Mouse (Mus musculus) forebrain, embryonic 16.5 days (tissue): ENCODE measurements around the gene Akap9. TPM values are rescaled to one million over a fixed set of nuclear protein-coding genes. Genes with fewer than 3 reads are reported as not detected.

Source experiments
- ATAC-seq: fragments of 200-750 bp; cut with Nextera tagmentation; 2 replicates; pipeline ENCODE4 v1.8.0; 2017; ENCODE audit warnings: mild to moderate bottlenecking, moderate library complexity
- H3K27ac ChIP-seq: fragments of 300-500 bp; sonication (generic); 2 replicates; pipeline ENCODE4 v1.5.1; 2014; ENCODE audit warnings: low read length, control low read depth
- H3K27me3 ChIP-seq: fragments of 300-500 bp; sonication (generic); replicated peaks from 2 replicates; pipeline ENCODE4 v1.6.1; 2014; ENCODE audit warnings: low read length; ENCODE audit not compliant: control insufficient read depth, insufficient read depth
- H3K36me3 ChIP-seq: fragments of 300-500 bp; sonication (generic); 2 replicates; pipeline ENCODE4 v1.6.1; 2014; ENCODE audit not compliant: control insufficient read depth, insufficient read depth
- H3K4me1 ChIP-seq: fragments of 300-500 bp; sonication (generic); replicated peaks from 2 replicates; pipeline ENCODE4 v1.6.1; 2014; ENCODE audit warnings: low read length; ENCODE audit not compliant: control insufficient read depth, insufficient read depth
- H3K4me2 ChIP-seq: fragments of 300-500 bp; sonication (generic); 2 replicates; pipeline ENCODE4 v1.6.1; 2014; ENCODE audit warnings: mild to moderate bottlenecking, low read length, control low read depth
- H3K4me3 ChIP-seq: fragments of 300-500 bp; sonication (generic); replicated peaks from 2 replicates; pipeline ENCODE4 v1.5.1; 2014; ENCODE audit warnings: mild to moderate bottlenecking, low read length, control low read depth
- H3K9ac ChIP-seq: fragments of 300-500 bp; sonication (generic); replicated peaks from 2 replicates; pipeline ENCODE4 v1.6.1; 2014; ENCODE audit warnings: low read depth, low read length, control low read depth
- H3K9me3 ChIP-seq: fragments of 300-500 bp; sonication (generic); 2 replicates; pipeline ENCODE4 v1.6.1; 2016; ENCODE audit warnings: low read length; ENCODE audit not compliant: control insufficient read depth
- WGBS: fragments of 180-500 bp; shearing (Covaris S2); extraction: QIAGEN DNeasy Blood & Tissue Kit; methylation state at CpG from one replicate; pipeline ENCODE4 v1.1.7; 2014; 5-methylcytosine and 5-hydroxymethylcytosine counted together
- polyA plus RNA-seq: library from polyadenylated mRNA; unstranded; fragments of >200 nt; fragmentation: Nextera tagmentation; extraction: Ambion mirVana; gene quantifications from 2 replicates; pipeline ENCODE4 v1.2.1, GENCODE M21; 2015

Gene Akap9
- polyA plus RNA-seq, 1 experiment from 2014 or later = 385 TPM

DNA sequence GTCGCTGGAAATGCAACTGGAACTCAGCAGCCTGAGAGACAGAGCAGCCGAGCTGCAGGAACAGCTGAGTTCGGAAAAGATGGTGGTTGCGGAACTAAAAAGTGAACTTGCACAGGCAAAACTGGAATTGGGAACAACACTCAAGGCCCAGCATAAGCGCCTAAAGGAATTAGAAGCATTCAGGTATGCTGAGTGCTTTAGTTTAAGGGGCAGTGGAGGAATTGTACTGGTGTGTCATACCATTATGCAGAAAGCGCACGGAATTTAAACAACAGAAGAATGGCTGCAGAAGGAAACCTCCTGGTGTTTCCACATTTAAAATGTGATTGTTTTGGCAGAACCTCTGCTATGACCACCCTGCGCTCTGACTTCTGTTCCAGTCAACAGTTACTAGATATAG is 132.5 kb downstream of the Akap9 start:
- no peak for ATAC-seq
- WGBS = 91% methylated on average over 8 of the region's 8 CpGs
- H3K9me3 ChIP-seq = no peaks in the 10 kb centered on the region
- H3K27ac ChIP-seq = no peak overlapping the region
- H3K4me3 ChIP-seq = no peak overlapping the region
- H3K4me1 ChIP-seq = no peaks in the 10 kb centered on the region
- H3K4me2 ChIP-seq = no peak overlapping the region
- H3K36me3 ChIP-seq = peaks cover 55% of the 10 kb centered on the region
- H3K27me3 ChIP-seq = no peaks in the 10 kb centered on the region
- no peak overlapping the region for H3K9ac ChIP-seq

GRCm38 (mm10) chr5:4066476-4067115 is 138.7 kb downstream of the Akap9 start:
- H3K9me3 ChIP-seq = no peaks in the 10 kb centered on the region
- no peak overlapping the region for H3K4me2 ChIP-seq
- no peak overlapping the region for H3K9ac ChIP-seq
- ATAC-seq = peak; percentile 32; the same call in 1 of the 2 replicates
- H3K36me3 ChIP-seq = peaks cover 65% of the 10 kb centered on the region
- no peak overlapping the region for H3K27ac ChIP-seq
- H3K4me1 ChIP-seq = no peaks in the 10 kb centered on the region
- no peaks in the 10 kb centered on the region for H3K27me3 ChIP-seq
- 95% methylated on average over 18 of the region's 18 CpGs for WGBS
- H3K4me3 ChIP-seq = no peak overlapping the region

DNA sequence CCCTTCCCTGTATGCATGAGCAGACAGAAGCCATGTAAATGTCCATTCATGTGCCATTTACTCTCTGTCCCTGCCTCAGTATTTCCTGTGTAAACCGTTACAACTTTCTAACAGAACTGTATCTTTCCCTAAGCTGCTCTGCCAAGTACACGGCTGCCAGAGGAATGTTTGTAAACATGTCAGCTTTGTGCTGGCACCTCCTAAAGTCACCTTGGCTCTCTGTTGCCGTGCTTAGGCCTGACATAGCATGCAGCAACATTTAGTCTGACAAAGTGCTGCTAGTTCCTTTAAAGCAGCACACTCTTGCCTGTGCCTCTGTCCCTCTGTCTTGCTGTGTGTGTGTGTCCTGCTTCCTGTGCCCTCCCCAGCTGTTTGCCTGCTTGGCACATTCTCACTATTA is 139.3 kb downstream of the Akap9 start:
- ATAC-seq = peak; percentile 45; the same call in 1 of the 2 replicates
- Histone ChIP-seq H3K4me3 (no peak overlapping the region), H3K27me3 (no peaks in the 10 kb centered on the region), H3K27ac (no peak overlapping the region), H3K4me1 (no peaks in the 10 kb centered on the region), H3K36me3 (peaks cover 64% of the 10 kb centered on the region), H3K9me3 (no peaks in the 10 kb centered on the region), H3K4me2 (no peak overlapping the region), H3K9ac (no peak overlapping the region)
- 41% methylated on average over 3 of the region's 3 CpGs for WGBS

DNA sequence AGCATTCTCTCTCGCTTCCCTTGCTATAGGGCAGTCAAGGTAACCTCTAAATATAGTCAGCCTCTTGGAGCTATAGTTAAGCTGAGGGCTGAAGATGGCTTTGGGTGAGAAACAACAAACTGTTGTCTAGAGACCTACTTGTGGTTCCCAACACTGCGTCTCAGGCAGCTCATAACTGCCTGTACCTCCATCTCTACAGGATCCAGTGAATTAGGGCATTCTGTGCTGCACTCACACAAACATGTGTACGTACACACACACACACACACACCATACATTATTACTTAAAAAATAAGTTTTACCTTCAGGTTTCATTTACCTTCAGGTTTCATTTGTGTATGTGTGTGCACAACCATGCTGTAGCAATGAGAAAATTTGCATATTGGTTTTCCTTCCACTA is 151.2 kb downstream of the Akap9 start:
- Histone ChIP-seq H3K36me3 (peaks cover 50% of the 10 kb centered on the region), H3K9ac (no peak overlapping the region), H3K27ac (no peak overlapping the region), H3K4me1 (no peaks in the 10 kb centered on the region), H3K27me3 (no peaks in the 10 kb centered on the region), H3K4me2 (no peak overlapping the region), H3K4me3 (no peak overlapping the region), H3K9me3 (no peaks in the 10 kb centered on the region)
- ATAC-seq = peak; percentile 11; the same call in 1 of the 2 replicates
- 96% methylated on average over 3 of the region's 3 CpGs for WGBS

GRCm38 (mm10) chr5:4080861-4081260 is 153.0 kb downstream of the Akap9 start:
- Histone ChIP-seq H3K9ac (no peak overlapping the region), H3K36me3 (peaks cover 48% of the 10 kb centered on the region), H3K9me3 (no peaks in the 10 kb centered on the region), H3K27me3 (no peaks in the 10 kb centered on the region), H3K27ac (no peak overlapping the region), H3K4me3 (no peak overlapping the region), H3K4me2 (no peak overlapping the region), H3K4me1 (no peaks in the 10 kb centered on the region)
- 77% methylated on average over 2 of the region's 2 CpGs for WGBS
- ATAC-seq = no peak

GRCm38 (mm10) chr5:4081513-4081912 is 153.7 kb downstream of the Akap9 start:
- Histone ChIP-seq H3K4me2 (no peak overlapping the region), H3K4me3 (no peak overlapping the region), H3K36me3 (peaks cover 50% of the 10 kb centered on the region), H3K27ac (no peak overlapping the region), H3K27me3 (no peaks in the 10 kb centered on the region), H3K9ac (no peak overlapping the region), H3K4me1 (no peaks in the 10 kb centered on the region), H3K9me3 (no peaks in the 10 kb centered on the region)
- no peak for ATAC-seq
- WGBS = 84% methylated on average over 2 of the region's 2 CpGs

GRCm38 (mm10) chr5:4084948-4085347 is 157.1 kb downstream of the Akap9 start:
- 97% methylated on average over 7 of the region's 7 CpGs for WGBS
- Histone ChIP-seq H3K4me3 (no peak overlapping the region), H3K27ac (no peak overlapping the region), H3K27me3 (no peaks in the 10 kb centered on the region), H3K4me1 (no peaks in the 10 kb centered on the region), H3K9me3 (no peaks in the 10 kb centered on the region), H3K9ac (no peak overlapping the region), H3K4me2 (no peak overlapping the region), H3K36me3 (peaks cover 35% of the 10 kb centered on the region)
- no peak for ATAC-seq

DNA sequence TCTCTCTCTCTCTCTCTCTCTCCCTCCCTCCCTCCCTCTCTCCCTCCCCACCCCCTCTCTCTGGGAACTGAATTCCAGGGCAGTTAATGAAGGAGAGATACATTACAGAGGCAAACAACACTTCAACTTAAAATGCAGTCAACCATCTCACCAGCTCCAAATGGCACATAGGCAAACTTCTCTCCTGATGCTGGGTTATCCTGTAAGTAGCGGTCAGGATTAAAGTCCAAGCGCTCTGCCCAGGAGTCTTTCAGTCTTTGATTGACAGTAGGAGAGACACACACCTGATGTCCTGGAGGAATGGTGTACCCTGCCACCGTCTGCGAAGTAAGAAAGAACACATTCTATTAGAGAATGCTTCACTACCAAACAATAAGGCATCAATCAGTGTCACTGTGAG is 158.5 kb downstream of the Akap9 start:
- WGBS = 80% methylated on average over 4 of the region's 4 CpGs

GRCm38 (mm10) chr5:4088190-4088589 is 160.3 kb downstream of the Akap9 start:
- no peak overlapping the region for H3K4me2 ChIP-seq
- H3K4me1 ChIP-seq = no peaks in the 10 kb centered on the region
- peaks cover 36% of the 10 kb centered on the region for H3K36me3 ChIP-seq
- WGBS = 90% methylated on average over 5 of the region's 5 CpGs
- H3K9ac ChIP-seq = no peak overlapping the region
- no peaks in the 10 kb centered on the region for H3K27me3 ChIP-seq
- no peaks in the 10 kb centered on the region for H3K9me3 ChIP-seq
- no peak overlapping the region for H3K4me3 ChIP-seq
- no peak overlapping the region for H3K27ac ChIP-seq
- ATAC-seq = no peak

More for the DNA sequence above, 158.5 kb downstream of the Akap9 start:
- Histone ChIP-seq H3K4me2 (no peak overlapping the region), H3K36me3 (peaks cover 38% of the 10 kb centered on the region), H3K9me3 (no peaks in the 10 kb centered on the region), H3K9ac (no peak overlapping the region), H3K4me3 (no peak overlapping the region), H3K27ac (no peak overlapping the region), H3K27me3 (no peaks in the 10 kb centered on the region), H3K4me1 (no peaks in the 10 kb centered on the region)
- ATAC-seq = no peak

DNA sequence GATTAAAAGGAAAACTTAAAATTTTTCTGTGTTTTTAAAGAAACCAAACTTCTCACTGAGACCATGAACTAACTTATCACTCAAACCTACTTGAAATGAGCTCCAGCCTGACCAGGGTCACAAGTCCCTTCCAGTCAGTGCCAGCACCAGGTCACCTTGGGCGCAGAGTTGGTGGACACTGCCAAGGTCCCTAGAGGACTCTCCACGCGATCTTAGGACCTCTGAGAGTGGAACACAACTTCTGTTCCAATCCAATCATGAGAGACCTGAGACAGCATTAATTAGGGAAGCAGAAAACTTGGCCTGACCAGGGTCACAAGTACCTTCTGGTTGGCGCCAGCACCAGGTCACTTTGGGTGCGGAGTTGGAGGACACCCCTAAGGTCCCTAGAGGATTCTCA is 166.6 kb downstream of the Akap9 start:
- Histone ChIP-seq H3K9ac (no peak overlapping the region), H3K27ac (no peak overlapping the region), H3K4me3 (no peak overlapping the region), H3K27me3 (no peaks in the 10 kb centered on the region), H3K4me1 (no peaks in the 10 kb centered on the region), H3K4me2 (no peak overlapping the region), H3K9me3 (no peaks in the 10 kb centered on the region), H3K36me3 (peaks cover 35% of the 10 kb centered on the region)
- 97% methylated on average over 5 of the region's 5 CpGs for WGBS
- no peak for ATAC-seq
